Mouse (Mus musculus): Measurements from ENCODE around the gene Cdc26.

The Cdc26 gene

GRCm38 (mm10) chr4:62361571-62361970 is 46.9 kb downstream of the Cdc26 start:
- no peak for DNase-seq (ENCODE audit: low spot score)

GRCm38 (mm10) chr4:62360805-62361455 is 47.5 kb downstream of the Cdc26 start:
- DNase-seq (ENCODE audit: low spot score) = no peak

- peak; percentile 97 for DNase-seq (ENCODE audit: low spot score)
Measured at GRCm38 (mm10) chr4:62360088-62360804, 48.2 kb downstream of the Cdc26 start, which contains the start of the genes Fkbp15 and Slc31a1. Gene Fkbp15, minus strand, starts transcription at chr4:62360548. Gene Slc31a1, plus strand, starts transcription at chr4:62360727.

GRCm38 (mm10) chr4:62359256-62359775 is 49.1 kb downstream of the Cdc26 start:
- no peak for DNase-seq (ENCODE audit: low spot score)

GRCm38 (mm10) chr4:62357631-62358148 is 50.8 kb downstream of the Cdc26 start:
- DNase-seq (ENCODE audit: low spot score) = no peak

- DNase-seq (ENCODE audit: low spot score) = no peak
Measured at GRCm38 (mm10) chr4:62349371-62349770, 59.1 kb downstream of the Cdc26 start.

GRCm38 (mm10) chr4:62348329-62348705 is 60.1 kb downstream of the Cdc26 start:
- DNase-seq (ENCODE audit: low spot score) = no peak

GRCm38 (mm10) chr4:62347605-62348328 is 60.7 kb downstream of the Cdc26 start:
- DNase-seq (ENCODE audit: low spot score) = no peak

GRCm38 (mm10) chr4:62345827-62346226 is 62.6 kb downstream of the Cdc26 start:
- no peak for DNase-seq (ENCODE audit: low spot score)

GRCm38 (mm10) chr4:62344000-62344399 is 64.4 kb downstream of the Cdc26 start:
- no peak for DNase-seq (ENCODE audit: low spot score)

- no peak for DNase-seq (ENCODE audit: low spot score)
Measured at GRCm38 (mm10) chr4:62338536-62338935, 69.9 kb downstream of the Cdc26 start.

Data from ovary, adult 18-20 months (tissue).